In the genomic region with DNA sequence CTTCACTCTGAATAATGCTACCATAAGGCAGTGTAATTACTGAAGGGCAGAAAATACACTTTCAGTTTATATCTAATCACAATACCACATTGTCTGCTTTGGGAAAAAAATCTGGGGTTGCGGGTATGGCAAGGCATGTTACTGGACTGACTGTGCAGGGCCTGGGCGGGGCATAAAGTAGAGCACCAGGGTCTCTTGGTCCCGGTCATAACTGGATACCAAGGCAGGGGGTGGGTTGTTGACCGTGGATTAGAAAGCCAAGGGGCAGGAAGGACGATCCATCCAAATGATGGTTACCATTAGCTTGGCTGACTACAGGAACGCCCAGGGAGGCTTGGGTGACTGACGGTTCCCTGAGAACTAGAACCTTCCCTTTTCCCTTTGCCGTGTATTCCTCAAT, we compare ENCODE assay signal across 14 mouse cellular contexts.
A peak's percentile ranks its signal among the peaks of the same experiment; 100 is the strongest.
DNase-seq lines count a peak whose midpoint lies in the region; ATAC-seq and TF ChIP-seq lines count a peak whose summit lies in the region.
"Had no signal": no experiment of that assay in that cellular context is flagged by ENCODE, and none has a peak within 500 bp of the region (broad histone marks: within the 10 kb centered on the region; RNA-seq: fewer than 3 reads in every experiment).

No protein-coding gene starts in this region.

- no peak for ATAC-seq in neural tube, embryonic 11.5 days (ENCODE audit: insufficient read depth, low FRiP score, low TSS enrichment)
- peak; percentile 48; the same call in 1 of the 2 replicates for ATAC-seq in forebrain, postnatal 0 days
- peak; percentile 65; the same call in 1 of the 2 replicates for ATAC-seq in midbrain, embryonic 13.5 days
- ATAC-seq in megakaryocyte progenitor cell, adult 5-6 weeks (replicated peaks; ENCODE audit: poor library complexity) = no peak
- ATAC-seq: intestine, embryonic 16.5 days; liver, embryonic 12.5 days; lung, postnatal 0 days; Patski had no signal

- no peak overlapping the region for H3K4me3 ChIP-seq in neural tube, embryonic 11.5 days (ENCODE audit: low read depth, low read length)
- H3K4me3 ChIP-seq in forebrain, postnatal 0 days (ENCODE audit: low read depth, low read length) = peak overlapping the region; percentile 35
- H3K4me3 ChIP-seq in midbrain, embryonic 13.5 days (replicated peaks) = no peak overlapping the region
- H3K4me3 ChIP-seq: liver, embryonic 12.5 days had no signal

- no peak for TF ChIP-seq CTCF in forebrain, postnatal 0 days (IDR thresholded peaks at IDR 0.05; ENCODE audit: low read depth)

- H3K4me2 ChIP-seq in neural tube, embryonic 11.5 days (ENCODE audit: low read depth) = peak overlapping the region; percentile 47; the same call in 1 of the 2 replicates
- peak overlapping the region; percentile 57 for H3K4me2 ChIP-seq in forebrain, postnatal 0 days (ENCODE audit: low read depth)
- peak overlapping the region; percentile 61 for H3K4me2 ChIP-seq in midbrain, embryonic 13.5 days (replicated peaks)
- H3K4me2 ChIP-seq: liver, embryonic 12.5 days had no signal

- H3K36me3 ChIP-seq in neural tube, embryonic 11.5 days (ENCODE audit: control insufficient read depth, insufficient read depth, low read length) = no peaks in the 10 kb centered on the region
- H3K36me3 ChIP-seq in forebrain, postnatal 0 days (ENCODE audit: insufficient read depth) = no peaks in the 10 kb centered on the region
- H3K36me3 ChIP-seq in midbrain, embryonic 13.5 days = no peaks in the 10 kb centered on the region
- H3K36me3 ChIP-seq: liver, embryonic 12.5 days had no signal

- no peak overlapping the region for H3K27ac ChIP-seq in neural tube, embryonic 11.5 days (ENCODE audit: low read depth, low read length)
- no peak overlapping the region for H3K27ac ChIP-seq in forebrain, postnatal 0 days (ENCODE audit: low read depth, low read length)
- H3K27ac ChIP-seq in midbrain, embryonic 13.5 days = peak overlapping the region; percentile 68
- H3K27ac ChIP-seq: liver, embryonic 12.5 days had no signal

- DNase-seq in neural tube, embryonic 11.5 days (ENCODE audit: low spot score) = no peak
- no peak for DNase-seq in neural tube, embryonic 10.5 days (ENCODE audit: extremely low spot score, low spot score)
- DNase-seq in forebrain, postnatal 0 days = no peak
- DNase-seq in layer of hippocampus, adult 9-10 months (ENCODE audit: low spot score) = no peak
- DNase-seq in kidney, postnatal 10 days = no peak
- DNase-seq: adrenal gland, postnatal 10 days; heart, adult 18-20 months; thymus, postnatal 4 days had no signal

- H3K27me3 ChIP-seq in neural tube, embryonic 11.5 days (ENCODE audit: control insufficient read depth, insufficient read depth, low read length) = no peaks in the 10 kb centered on the region
- peaks cover 11% of the 10 kb centered on the region for H3K27me3 ChIP-seq in forebrain, postnatal 0 days (ENCODE audit: insufficient read depth, low read length)
- peaks cover 46% of the 10 kb centered on the region for H3K27me3 ChIP-seq in midbrain, embryonic 13.5 days

- no peaks in the 10 kb centered on the region for H3K4me1 ChIP-seq in neural tube, embryonic 11.5 days (ENCODE audit: control insufficient read depth, insufficient read depth, low read length)
- H3K4me1 ChIP-seq in forebrain, postnatal 0 days (ENCODE audit: insufficient read depth) = peaks cover 7% of the 10 kb centered on the region; the same call in 1 of the 2 replicates
- peaks cover 17% of the 10 kb centered on the region for H3K4me1 ChIP-seq in midbrain, embryonic 13.5 days (replicated peaks)
- H3K4me1 ChIP-seq: liver, embryonic 12.5 days had no signal

- no peak overlapping the region for H3K9ac ChIP-seq in neural tube, embryonic 11.5 days (ENCODE audit: low read length)
- H3K9ac ChIP-seq in forebrain, postnatal 0 days = peak overlapping the region; percentile 41; the same call in 1 of the 2 replicates
- peak overlapping the region; percentile 61; the same call in 1 of the 2 replicates for H3K9ac ChIP-seq in midbrain, embryonic 13.5 days (replicated peaks)
- H3K9ac ChIP-seq: liver, embryonic 12.5 days had no signal

- no peaks in the 10 kb centered on the region for H3K9me3 ChIP-seq in neural tube, embryonic 11.5 days (ENCODE audit: control insufficient read depth, low read length)
- H3K9me3 ChIP-seq in forebrain, postnatal 0 days (ENCODE audit: low read length) = no peaks in the 10 kb centered on the region
- no peaks in the 10 kb centered on the region for H3K9me3 ChIP-seq in midbrain, embryonic 13.5 days
- H3K9me3 ChIP-seq: liver, embryonic 12.5 days had no signal

- 37% methylated on average over 8 of the region's 8 CpGs for WGBS in neural tube, embryonic 11.5 days
- 41% methylated on average over 8 of the region's 8 CpGs for WGBS in forebrain, postnatal 0 days
- 37% methylated on average over 8 of the region's 8 CpGs for WGBS in midbrain, embryonic 13.5 days

Comparison
In these comparisons a context has a peak if more than half of its experiments do, and no peak if none do; other contexts are left out.
1. ATAC-seq: peak in forebrain, postnatal 0 days (single experiment) and midbrain, embryonic 13.5 days (single experiment); none in neural tube, embryonic 11.5 days (single experiment) and megakaryocyte progenitor cell, adult 5-6 weeks (single experiment).
2. Peak in every context shown above with its lines, with median percentiles within 50 percentile points of each other: H3K4me2 ChIP-seq.